Mouse (Mus musculus) left cerebral cortex, postnatal 4 days (tissue): ENCODE results near the gene Slc13a4. TPM values are rescaled to one million over a fixed set of nuclear protein-coding genes. Genes with fewer than 3 reads are reported as not detected.

Experiments
- DNase-seq: peaks from one replicate; pipeline ENCODE4 v3.0.0-alpha.2; 2022
- intact Hi-C: fragments of 180-260 bp; cut with DNase I; formaldehyde crosslinking; loops from one replicate; pipeline ENCODE4 v1.15.1; 2025
- total RNA-seq, 2 experiments: library from RNA; stranded (reverse); gene quantifications; 2 replicates each; pipeline ENCODE4 v1.2.3; 2021

Slc13a4 gene
- total RNA-seq = 10 to 100 TPM; 11.6 to 12.0 TPM

GRCm38 (mm10) chr6:35308037-35308436 is at the start of gene Slc13a4:
TSS of gene Slc13a4 (minus strand) at chr6:35308131.
- DNase-seq = no peak
- intact Hi-C loops = no loop called here

GRCm38 (mm10) chr6:35355320-35355719 is 47.4 kb upstream of the Slc13a4 start:
- DNase-seq = no peak
- intact Hi-C loops = no loop called here

- peak; percentile 7 for DNase-seq
- intact Hi-C loops = no loop called here
Observed at GRCm38 (mm10) chr6:35354622-35354998, 46.7 kb upstream of the Slc13a4 start.

GRCm38 (mm10) chr6:35353846-35354621 is 46.1 kb upstream of the Slc13a4 start:
- DNase-seq = no peak
- intact Hi-C loops = no loop called here

- intact Hi-C loops = no loop called here
- DNase-seq = no peak
Observed at GRCm38 (mm10) chr6:35353416-35353815, 45.5 kb upstream of the Slc13a4 start.

- intact Hi-C loops = no loop called here
- DNase-seq = no peak
Observed at GRCm38 (mm10) chr6:35352867-35353266, 44.9 kb upstream of the Slc13a4 start.

- DNase-seq = no peak
- intact Hi-C loops = no loop called here
Observed at GRCm38 (mm10) chr6:35351826-35352225, 43.9 kb upstream of the Slc13a4 start.

GRCm38 (mm10) chr6:35349784-35350183 is 41.9 kb upstream of the Slc13a4 start:
- DNase-seq = no peak
- intact Hi-C loops = no loop called here

GRCm38 (mm10) chr6:35338640-35339039 is 30.7 kb upstream of the Slc13a4 start:
- intact Hi-C loops = no loop called here

GRCm38 (mm10) chr6:35337836-35338235 is 29.9 kb upstream of the Slc13a4 start:
- intact Hi-C loops = no loop called here
- DNase-seq = no peak

More at GRCm38 (mm10) chr6:35338640-35339039, 30.7 kb upstream of the Slc13a4 start:
- DNase-seq = no peak

GRCm38 (mm10) chr6:35335452-35335851 is 27.5 kb upstream of the Slc13a4 start:
- intact Hi-C loops = no loop called here
- DNase-seq = no peak

GRCm38 (mm10) chr6:35334278-35334677 is 26.3 kb upstream of the Slc13a4 start:
- intact Hi-C loops = no loop called here
- no peak for DNase-seq

- intact Hi-C loops = no loop called here
- DNase-seq = no peak
Observed at GRCm38 (mm10) chr6:35333632-35334031, 25.7 kb upstream of the Slc13a4 start.

- DNase-seq = no peak
- intact Hi-C loops = no loop called here
Observed at GRCm38 (mm10) chr6:35330834-35331233, 22.9 kb upstream of the Slc13a4 start.

GRCm38 (mm10) chr6:35329956-35330355 is 22.0 kb upstream of the Slc13a4 start:
- DNase-seq = no peak
- intact Hi-C loops = no loop called here

- intact Hi-C loops = no loop called here
Observed at GRCm38 (mm10) chr6:35326111-35326515, 18.2 kb upstream of the Slc13a4 start, which contains the start of gene Fam180a. TSS of gene Fam180a (minus strand) at chr6:35326141.

GRCm38 (mm10) chr6:35324306-35324705 is 16.4 kb upstream of the Slc13a4 start:
- intact Hi-C loops = no loop called here
- no peak for DNase-seq

More at GRCm38 (mm10) chr6:35326111-35326515, 18.2 kb upstream of the Slc13a4 start, which contains the start of gene Fam180a:
- peak; percentile 34 for DNase-seq

- intact Hi-C loops = no loop called here
- no peak for DNase-seq
Observed at GRCm38 (mm10) chr6:35323046-35323445, 15.1 kb upstream of the Slc13a4 start.

GRCm38 (mm10) chr6:35321105-35321504 is 13.2 kb upstream of the Slc13a4 start:
- intact Hi-C loops = no loop called here
- DNase-seq = no peak

- DNase-seq = no peak
Observed at GRCm38 (mm10) chr6:35319850-35320249, 11.9 kb upstream of the Slc13a4 start.

GRCm38 (mm10) chr6:35313520-35313919 is 5.6 kb upstream of the Slc13a4 start:
- DNase-seq = no peak
- intact Hi-C loops = no loop called here

More at GRCm38 (mm10) chr6:35319850-35320249, 11.9 kb upstream of the Slc13a4 start:
- intact Hi-C loops = no loop called here

GRCm38 (mm10) chr6:35309406-35309805 is 1.5 kb upstream of the Slc13a4 start:
- intact Hi-C loops = no loop called here

More at GRCm38 (mm10) chr6:35309406-35309805, 1.5 kb upstream of the Slc13a4 start:
- DNase-seq = no peak
